Mouse (Mus musculus): ENCODE data around the gene Plac1. TPM values are rescaled to one million over a fixed set of nuclear protein-coding genes. Genes with fewer than 3 reads are reported as not detected.
"Not testable (repeated sequence)": the region's sequence is repeated elsewhere in the genome, so short reads cannot be mapped to it uniquely, and the experiment has no call there.

Plac1 gene
- polyA plus RNA-seq, 1 experiment = 0.18 TPM

DNA sequence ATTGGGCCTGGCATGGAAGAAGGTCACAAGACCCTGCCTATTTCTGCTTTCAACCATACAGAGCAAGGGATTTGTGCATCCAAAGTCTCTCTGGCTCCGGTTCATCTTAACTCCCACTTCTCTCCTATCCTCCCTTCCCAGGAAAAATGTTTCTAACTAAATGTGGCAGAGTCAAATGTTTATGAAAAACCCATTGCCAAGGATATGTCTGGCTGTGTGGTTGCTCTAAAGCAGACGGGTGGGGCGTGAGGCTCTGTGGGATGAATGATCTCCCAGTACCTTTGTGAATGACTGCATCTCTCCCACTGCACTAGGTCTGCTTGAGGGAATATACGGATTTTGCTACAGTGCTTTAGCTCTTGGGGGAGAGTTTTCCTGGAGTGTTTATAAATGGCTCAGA, 193.9 kb downstream of the Plac1 start:
- no peak for DNase-seq (ENCODE audit: low read depth)

DNA sequence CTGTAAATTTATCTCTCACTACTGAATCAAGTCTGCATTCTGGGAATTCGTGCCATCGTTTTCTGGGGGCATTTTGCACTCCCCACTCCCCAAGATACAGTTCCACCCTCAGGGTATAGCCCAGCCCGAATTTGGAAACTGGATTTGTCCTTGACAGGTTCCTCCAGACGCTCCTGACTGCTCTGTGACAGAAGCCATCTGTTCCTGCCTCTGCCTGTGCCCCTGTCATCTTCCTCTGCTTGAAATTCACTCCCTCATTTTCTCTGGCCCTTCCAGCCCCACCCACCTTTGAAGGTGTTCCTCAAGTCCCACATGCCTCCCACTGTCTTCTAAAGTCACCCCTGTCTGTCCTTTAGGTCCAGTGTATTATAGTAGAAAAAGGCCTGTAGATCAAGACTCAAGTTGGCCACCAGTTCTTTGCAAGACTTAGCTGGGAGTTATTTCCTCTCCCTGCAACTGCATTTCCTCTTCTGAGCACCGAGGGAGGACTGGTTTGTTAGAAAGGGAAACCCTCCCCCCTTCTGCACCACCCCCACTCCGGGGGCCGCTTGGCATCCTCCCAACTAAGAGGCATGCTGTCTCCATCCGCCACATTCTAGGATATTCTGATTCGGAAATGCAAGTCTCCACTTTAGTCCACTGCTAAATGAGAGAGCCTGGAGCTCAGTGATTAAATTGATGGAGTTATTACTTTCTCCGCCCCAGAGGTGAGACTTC, 194.6 kb downstream of the Plac1 start:
- no peak for DNase-seq (ENCODE audit: low read depth)

DNA sequence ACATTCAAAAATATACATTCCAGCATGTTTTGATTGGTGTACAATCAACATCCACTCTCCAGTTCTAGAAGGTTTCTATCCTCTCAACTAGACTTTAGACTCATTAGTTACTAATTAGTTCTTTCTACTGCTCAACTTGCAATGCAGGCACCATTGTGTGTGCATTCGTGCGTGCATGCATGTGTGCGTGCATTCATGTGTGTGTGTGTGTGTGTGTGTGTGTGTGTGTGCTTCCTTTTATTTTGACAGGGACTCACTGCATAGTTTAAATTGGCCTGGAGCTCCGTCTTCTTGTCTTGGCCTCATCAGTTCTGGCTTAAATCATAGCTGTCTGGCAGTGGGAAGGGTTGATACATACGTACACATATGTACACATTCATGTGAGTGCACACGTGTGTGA, 198.9 kb downstream of the Plac1 start:
- no peak for DNase-seq (ENCODE audit: low read depth)

DNA sequence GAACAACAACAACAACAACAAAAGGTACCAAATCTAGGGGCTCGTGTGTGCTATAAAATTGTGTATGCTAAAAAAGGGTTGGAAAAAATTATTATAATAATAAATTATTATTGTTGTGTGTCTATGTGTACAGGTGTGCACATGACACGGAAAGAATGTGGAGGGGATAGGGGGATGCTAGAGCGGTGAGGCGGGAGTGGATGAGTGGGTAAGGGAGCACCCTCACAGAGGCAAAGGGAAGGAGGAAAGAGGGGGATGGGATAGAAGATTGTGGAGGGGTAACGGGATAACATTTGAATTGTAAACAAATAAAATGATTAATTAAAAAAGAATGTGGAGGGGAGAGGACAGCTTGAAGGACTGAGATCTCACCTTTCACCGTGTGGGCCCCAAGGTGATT, 199.8 kb downstream of the Plac1 start:
- no peak for DNase-seq (ENCODE audit: low read depth)

DNA sequence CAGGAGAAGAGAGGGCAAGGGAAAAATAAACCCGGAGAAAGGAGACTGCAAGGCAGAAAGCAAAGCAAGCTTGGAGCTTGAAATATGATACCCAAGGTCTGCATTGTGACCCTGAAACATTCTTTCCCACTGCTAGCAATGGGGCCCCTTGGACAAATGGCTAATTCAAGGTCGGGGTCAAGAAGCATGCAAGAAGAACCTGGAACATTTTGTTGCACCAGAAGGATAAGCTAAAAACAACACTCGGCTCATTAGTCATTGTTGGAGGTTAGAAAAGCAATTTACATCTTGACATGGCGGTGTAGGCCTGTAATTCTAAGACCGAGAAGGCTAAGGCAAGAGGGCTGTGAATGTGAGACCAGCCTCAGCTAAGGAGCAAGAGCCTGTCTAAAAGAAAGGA, 200.3 kb downstream of the Plac1 start:
- no peak for DNase-seq (ENCODE audit: low read depth)

DNA sequence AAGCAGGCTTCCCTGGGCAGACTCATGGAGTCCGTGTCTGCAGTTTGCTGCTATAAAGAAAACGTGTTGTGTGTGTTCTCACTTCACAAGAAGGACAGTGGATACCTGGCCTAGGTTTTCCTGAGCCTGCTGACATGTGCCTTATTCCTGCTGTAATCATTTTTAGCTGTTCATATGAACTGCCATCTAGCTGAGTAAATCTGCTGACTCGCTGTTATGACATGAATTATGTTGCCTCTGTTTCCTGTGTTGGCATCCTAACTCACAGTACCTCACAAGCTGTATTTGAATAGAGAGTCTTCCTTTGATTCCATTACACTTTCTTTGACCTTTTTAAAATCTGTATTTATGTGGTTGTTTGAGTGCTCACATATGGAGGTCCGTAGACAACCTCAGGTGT, 201.7 kb downstream of the Plac1 start:
- DNase-seq (ENCODE audit: low read depth) = no peak

DNA sequence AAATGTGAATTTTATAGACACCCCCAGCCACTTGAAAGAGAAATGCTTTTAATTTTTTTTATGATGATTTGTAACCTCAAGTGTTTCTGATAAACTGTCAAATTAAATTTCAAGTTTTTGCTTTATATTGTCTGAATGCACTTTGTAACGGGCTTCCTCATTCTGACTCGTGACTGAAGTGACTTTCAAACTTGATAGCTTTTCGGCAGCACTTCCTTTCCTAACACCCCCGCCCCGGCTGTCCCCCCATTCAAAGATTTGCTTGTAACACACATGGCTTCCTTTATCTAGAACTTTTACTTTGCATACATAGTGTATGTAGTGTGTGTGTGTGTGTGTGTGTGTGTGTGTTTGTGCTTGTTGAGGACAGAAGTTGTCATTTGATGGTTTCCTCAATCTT, 210.4 kb downstream of the Plac1 start:
- no peak for DNase-seq (ENCODE audit: low read depth)

DNA sequence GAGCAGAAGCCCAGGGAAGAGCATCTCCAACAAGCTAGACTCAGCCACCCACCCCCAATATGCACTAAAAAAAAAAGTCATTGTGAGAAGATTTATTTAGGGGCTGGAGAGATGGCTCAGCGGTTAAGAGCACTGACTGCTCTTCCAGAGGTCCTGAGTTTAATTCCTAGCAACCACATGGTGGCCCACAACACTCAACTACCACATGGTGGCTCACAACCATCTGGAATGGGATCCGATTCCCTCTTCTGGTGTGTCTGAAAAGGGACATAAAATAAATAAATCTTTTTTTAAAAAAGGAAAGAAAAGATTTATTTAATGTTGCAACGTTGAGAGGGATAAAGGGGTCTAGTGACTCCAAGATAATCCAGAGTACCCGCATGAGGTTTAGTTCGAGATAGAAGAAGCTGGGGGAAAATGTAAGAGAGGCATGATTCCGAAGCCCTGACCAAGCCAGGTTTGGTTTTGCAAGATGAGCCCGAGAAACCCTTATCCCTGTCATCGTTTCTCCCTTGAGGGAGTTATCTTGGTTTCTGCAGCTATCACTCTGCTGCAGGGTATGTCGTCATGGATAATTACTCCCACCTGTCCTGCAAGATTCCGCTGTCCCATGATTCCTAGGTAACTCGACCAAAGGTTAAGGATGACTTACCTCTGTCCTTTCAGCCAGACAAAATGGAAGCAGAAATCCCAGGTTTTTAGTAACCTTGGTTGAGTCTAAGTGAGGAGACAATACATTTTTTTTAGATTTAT, 214.3 kb downstream of the Plac1 start:
- no peak for DNase-seq (ENCODE audit: low read depth)

DNA sequence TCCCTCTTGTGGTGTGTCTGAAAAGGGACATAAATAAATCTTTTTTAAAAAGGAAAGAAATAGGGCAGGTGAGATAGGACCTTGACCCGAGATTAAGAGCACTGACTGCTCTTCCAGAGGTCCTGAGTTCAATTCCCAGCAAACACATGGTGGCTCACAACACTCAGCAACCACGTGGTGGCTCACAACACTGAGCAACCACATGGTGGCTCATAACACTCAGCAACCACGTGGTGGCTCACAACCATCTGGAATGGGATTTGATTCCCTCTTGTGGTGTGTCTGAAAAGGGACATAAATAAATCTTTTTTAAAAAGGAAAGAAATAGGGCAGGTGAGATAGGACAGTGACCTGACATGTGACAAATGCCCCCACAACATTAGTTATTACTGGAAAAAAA, 215.6 kb downstream of the Plac1 start:
- DNase-seq (ENCODE audit: low read depth) = not testable (repeated sequence)

DNA sequence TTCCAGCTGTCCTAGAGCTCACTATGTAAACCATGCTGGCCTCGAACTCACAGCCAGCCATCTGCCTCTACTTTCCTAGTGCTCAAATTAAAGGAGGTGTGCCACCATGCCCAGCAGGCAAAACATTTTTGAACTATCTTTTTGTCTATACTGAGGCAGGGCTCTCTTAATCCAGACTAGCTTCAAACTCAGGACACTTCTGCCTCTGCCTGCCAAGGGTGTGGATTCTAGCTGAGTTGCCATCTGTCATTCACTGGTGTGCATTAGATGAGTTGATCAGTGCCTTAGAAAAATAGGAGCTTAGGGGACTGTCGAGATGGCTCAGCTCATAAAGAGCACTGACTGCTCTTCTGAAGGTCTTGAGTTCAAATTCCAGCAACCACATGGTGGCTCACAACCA, 216.9 kb downstream of the Plac1 start:
- no peak for DNase-seq (ENCODE audit: low read depth)

Other genes with a start within 250 kb of the Plac1 start
- gene Fam122b, start 29.7 kb upstream of the Plac1 start, polyA plus RNA-seq (2012; rRNA removed) = 1.6 and 2.8 TPM in 2 replicates
- 0.30 TPM in 1 of 2 replicates, not detected in the other for gene Fam122c, start 33.3 kb upstream of the Plac1 start, polyA plus RNA-seq (2012; rRNA removed)
- 13.0 and 21.1 TPM in 2 replicates for gene Mospd1, start 130.4 kb upstream of the Plac1 start, polyA plus RNA-seq (2012; rRNA removed)
- not detected in 2 replicates for gene Etd, start 194.8 kb upstream of the Plac1 start, polyA plus RNA-seq (2012; rRNA removed)

Measured in gonadal fat pad, adult 2 months (tissue).